Mouse (Mus musculus) thymus, postnatal 14 days (tissue): ENCODE measurements around the gene Pcsk5.
"Not testable (repeated sequence)": the region's sequence is repeated elsewhere in the genome, so short reads cannot be mapped to it uniquely, and the experiment has no call there.

Experiments
- DNase-seq: peaks from one replicate; pipeline ENCODE4 v3.0.0; 2021

Gene Pcsk5

DNA sequence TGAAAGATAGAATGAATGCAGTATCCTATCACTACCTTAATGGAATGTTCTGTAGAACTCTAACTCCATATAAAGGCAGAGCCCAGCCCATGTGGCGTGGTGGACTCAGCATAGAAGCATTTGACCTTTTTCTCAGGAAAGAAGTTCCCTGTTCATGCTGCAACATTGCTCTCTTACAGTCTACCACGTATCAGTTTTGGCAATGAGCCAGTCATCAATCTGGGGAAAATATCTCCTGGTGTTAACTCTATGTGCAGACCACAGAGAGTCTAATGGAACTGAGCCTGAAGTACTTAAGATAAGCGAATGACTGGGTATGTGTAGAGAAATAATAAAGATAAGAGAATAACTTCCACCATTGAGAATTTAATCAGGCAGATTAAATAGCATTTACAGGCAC, 270.2 kb downstream of the Pcsk5 start:
- DNase-seq: no peak

DNA sequence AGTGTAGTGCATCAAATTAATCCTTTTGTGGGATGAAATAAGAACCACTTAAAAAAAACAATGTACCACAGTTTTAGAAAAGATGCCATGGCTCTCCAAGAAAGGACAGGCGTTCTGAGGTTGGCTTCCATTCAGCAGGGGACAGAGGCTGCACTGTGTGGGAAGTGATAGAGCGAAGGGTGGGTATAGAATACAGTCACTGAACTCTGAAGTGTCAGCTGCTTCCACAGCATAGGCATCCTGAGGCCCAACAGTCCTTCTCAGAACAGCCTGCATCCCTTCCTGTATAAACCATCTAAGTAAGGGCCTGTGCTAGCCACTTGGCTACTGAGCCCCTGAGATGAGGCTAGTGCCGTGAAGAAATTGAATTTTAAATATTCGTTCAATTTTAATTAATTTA, 271.3 kb downstream of the Pcsk5 start:
- no peak for DNase-seq

DNA sequence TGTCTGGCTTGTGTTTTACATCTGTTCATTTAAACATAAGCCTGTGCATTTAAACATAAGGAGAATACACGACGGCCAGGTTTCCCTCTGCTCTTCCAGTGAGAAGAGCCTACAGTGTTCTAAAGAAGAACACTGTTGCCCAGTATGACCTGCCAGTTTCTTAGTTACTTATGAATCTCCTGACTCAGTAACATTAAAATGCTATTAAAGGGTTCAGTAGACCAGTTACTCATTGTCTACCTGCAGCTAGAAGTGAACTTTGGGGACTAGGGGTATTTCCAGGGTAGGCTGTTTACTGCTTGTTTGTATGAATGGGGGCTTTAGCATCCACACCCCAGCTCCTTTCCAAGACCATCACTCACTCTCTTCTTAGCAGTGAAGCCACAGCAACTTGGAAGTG, 278.7 kb downstream of the Pcsk5 start:
- DNase-seq: no peak

GRCm38 (mm10) chr19:17555159-17555558, 282.3 kb downstream of the Pcsk5 start:
- DNase-seq: no peak

GRCm38 (mm10) chr19:17554571-17554970, 282.9 kb downstream of the Pcsk5 start:
- no peak for DNase-seq

DNA sequence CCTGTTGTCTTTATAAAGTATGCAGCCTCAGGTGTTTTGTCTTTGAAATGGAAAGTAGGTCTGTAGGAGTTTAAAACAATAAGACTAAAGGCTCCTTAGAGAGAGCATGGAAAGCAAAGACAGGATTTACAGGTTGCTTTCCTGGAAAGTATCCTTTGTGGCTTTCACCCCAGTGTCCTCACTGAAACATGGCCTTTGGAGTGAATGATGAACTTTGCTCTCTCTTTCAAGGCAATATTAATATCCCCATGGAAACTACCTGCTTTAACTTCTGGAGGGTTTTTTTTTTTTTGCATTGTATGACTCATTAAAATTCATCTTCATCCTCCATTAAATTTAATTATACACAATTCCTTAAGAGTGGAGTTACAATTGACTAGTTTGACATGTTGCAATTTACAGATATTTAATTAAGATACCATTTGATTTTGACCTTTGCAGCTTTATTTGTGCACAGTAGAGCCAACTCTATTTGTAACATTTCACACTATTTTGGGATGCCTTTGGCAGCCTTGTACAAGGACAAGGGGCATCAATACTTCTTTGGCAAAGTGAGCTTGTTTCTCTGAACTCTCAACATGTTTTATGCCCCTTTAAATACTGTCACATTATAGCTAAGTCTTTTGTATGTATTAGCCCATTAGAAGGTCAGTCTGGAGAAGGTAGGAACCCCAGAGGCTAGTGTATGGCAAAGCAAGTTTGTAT, 283.9 kb downstream of the Pcsk5 start:
- no peak for DNase-seq

DNA sequence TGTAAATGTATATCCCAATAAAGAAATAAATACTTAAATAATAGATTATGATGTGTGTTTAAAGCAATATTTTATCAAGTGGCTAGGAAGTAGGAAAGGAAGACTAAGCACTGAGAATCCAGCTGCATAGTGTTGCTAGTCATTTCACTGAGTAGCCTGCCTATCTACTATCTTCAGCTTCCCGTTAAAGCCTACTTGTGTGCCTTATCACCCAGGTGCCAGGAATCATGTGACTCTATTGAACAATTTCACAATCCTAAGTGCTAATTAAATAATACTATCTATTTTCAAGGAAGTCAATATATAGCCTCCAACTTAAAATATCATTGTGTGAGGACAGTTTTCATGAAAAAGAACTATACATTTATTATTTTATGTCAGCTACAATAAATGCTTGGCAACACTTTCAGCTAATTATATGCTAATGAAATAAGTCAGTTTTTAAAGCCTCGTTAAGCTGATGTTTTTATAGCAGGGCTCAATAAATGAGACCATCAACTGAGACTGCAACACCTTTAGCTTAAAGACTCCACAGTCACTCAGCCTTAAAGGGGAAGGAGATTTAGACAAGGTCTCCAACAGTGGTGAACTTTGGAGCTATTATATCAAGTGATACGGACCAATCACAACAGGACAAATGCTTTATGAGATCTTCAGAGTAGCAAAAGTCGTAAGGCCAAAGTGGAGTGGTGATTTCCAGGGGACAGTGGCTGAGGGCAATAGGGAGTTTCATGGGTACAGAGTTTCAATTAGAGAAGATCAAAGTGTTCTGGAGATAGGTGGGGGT, 308.5 kb downstream of the Pcsk5 start:
- DNase-seq: no peak

DNA sequence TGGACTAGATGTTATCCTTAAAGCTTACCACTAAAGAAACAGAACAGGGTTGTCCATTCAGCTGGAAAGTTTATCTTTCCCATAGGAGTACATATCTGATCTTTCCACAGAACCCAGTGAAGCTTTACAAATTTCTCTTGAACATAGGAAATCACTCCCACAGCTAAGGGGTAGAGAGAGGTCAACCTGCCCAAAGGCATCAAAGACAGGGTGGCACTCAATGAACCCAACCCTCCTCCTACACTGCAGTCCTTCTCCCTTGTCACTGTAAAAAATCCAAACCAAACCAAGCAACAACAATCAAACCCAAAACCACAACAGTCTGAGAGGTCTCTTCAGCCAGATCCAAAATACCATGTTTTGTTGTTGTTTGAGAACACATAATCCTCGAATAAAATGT, 311.9 kb downstream of the Pcsk5 start:
- DNase-seq: no peak

DNA sequence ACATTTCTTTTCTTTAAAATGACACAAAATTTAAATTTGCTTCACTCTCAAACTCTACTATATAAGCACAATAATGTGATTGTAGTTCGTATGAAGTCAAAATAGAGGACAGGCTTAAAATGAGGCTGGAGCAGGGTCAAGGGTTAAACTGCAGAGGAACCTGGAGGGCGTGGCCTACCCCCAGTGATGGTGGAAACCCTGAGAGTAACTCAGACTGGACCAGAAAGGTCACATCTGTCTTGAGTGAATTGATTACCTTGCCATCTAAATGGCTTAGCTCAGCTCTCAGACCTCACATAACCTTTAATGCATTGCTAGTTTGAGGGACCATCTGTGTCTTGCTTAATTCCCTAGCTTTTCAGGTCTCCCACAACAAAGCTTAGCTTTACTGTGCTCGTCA, 323.0 kb downstream of the Pcsk5 start:
- DNase-seq: no peak

- DNase-seq: no peak
Measured at GRCm38 (mm10) chr19:17511283-17511682, 326.1 kb downstream of the Pcsk5 start.

GRCm38 (mm10) chr19:17504212-17504611, 333.2 kb downstream of the Pcsk5 start:
- no peak for DNase-seq

- no peak for DNase-seq
Measured at GRCm38 (mm10) chr19:17498586-17499235, 338.7 kb downstream of the Pcsk5 start.

- no peak for DNase-seq
Measured at GRCm38 (mm10) chr19:17496131-17496530, 341.3 kb downstream of the Pcsk5 start.

GRCm38 (mm10) chr19:17491822-17492544, 345.4 kb downstream of the Pcsk5 start:
- DNase-seq: no peak

GRCm38 (mm10) chr19:17491322-17491721, 346.1 kb downstream of the Pcsk5 start:
- DNase-seq: no peak

DNA sequence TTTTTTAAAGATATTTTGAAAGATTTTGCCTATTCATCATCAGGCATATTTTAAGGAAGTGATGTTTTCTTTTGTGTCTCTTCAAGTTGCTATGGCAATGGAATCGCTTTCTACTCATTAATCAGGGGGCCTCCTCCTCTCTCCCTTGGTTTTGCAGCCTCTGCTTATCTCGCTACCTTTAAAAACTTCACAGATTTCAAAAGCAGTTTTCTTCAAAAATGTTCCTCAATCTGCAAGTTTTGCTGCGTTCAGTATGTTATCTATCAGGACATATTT, 347.6 kb downstream of the Pcsk5 start:
- no peak for DNase-seq

DNA sequence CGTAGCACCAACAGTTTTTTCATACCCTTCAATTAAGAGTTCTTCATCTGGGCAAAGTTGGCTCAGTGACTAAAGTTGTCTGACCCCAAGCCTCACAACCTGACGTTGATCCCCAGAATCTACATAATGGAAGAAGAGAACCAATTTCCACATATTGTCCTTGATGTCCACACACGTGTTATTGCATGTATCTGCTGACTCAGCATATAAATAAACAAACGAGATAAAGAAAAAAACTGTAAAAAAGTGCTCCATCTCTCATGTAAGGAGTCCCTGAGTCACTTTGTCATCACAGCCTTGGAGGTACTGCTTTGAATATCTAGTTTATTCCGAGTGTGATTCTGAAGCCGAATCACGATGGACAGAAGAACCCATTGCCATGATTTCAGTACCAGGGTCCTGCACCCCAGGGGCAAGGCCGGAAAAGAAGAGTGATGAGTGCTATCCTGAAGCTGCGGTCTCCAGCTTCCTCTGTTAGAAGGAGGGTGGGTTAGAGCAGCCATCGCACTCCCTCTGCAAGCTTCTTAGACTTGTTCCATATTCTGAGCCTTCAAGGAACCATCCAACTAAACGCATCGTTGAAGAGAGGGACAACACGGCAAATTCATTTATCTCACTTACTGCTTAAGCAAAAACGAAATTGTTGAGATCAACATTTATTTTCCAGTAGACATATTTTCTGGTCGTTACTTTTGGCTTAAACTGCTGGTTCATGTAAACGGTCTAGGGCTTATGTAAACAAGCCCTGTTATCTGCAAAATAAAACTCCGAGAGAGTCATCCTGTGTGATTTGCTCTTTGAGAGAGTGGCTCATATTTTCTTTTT, 348.2 kb downstream of the Pcsk5 start:
- DNase-seq: no peak

DNA sequence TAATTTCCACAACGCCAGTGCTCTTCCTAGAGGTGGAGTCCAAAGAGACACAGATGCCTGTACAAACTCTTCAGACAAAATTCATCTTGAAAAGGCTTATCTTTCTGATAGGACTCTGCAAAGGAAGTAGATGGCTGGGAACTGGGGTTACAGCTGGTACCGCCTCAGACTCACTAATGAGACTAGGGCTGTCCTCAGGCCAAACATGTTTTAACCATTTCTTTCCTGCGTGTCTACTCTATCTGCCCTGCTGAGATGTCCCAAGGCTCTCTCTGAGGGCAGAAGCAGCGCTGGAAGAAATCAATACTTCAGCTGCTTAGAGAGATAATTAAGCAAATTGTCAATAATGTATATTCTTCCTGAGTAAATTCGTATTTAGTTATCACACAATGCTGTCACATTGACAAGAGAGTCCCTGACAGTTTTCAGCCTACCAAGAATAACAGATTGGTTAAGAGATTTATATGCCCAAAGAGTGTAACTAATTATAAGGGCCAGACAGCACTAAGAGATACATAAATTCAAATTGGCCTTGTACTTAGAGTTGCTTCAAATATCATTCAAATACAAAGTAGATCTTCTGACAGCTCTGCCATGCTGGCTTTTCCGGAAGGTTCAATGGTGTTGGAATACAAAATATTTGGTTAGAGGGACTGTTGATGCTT, 355.2 kb downstream of the Pcsk5 start:
- no peak for DNase-seq

GRCm38 (mm10) chr19:17479471-17479870, 358.0 kb downstream of the Pcsk5 start:
- no peak for DNase-seq

- no peak for DNase-seq
Measured at GRCm38 (mm10) chr19:17476021-17476420, 361.4 kb downstream of the Pcsk5 start.

- DNase-seq: not testable (repeated sequence)
Measured at GRCm38 (mm10) chr19:17473138-17473537, 364.3 kb downstream of the Pcsk5 start.

DNA sequence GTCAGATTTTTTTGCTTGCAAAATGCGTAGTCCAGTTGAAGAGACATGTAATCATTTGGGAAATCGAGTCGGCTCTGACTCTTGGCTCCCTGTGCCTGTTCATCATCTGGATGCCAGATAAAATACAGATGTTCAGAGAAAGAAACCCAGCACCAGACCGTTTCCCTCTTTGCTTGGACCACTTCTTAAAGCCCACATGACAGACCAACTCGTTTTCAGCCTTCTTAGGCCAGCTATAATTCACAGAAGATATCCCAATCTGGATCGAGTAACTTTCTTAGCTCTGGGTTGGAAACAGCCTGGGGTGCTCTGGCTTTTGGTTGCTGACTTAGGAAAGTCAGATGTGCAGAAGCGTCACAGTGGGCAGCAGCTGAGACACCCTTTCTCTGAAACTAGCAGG, 365.6 kb downstream of the Pcsk5 start:
- no peak for DNase-seq
